Mouse (Mus musculus): Measurements from ENCODE around the gene Rsbn1l. TPM values are rescaled to one million over a fixed set of nuclear protein-coding genes. Genes with fewer than 3 reads are reported as not detected.

Rsbn1l gene
- polyA plus RNA-seq, 1 experiment from 2014 or later = 4.9 TPM

Other genes starting within 250 kb of the Rsbn1l start
- 27.6 and 31.0 TPM in 2 replicates for gene Phtf2, start 74.3 kb downstream of the Rsbn1l start, polyA plus RNA-seq (2015; fragmentation: Nextera tagmentation; extraction: Ambion mirVana)
- 61.0 and 61.4 TPM in 2 replicates for gene Tmem60, start 74.2 kb downstream of the Rsbn1l start, polyA plus RNA-seq (2015; fragmentation: Nextera tagmentation; extraction: Ambion mirVana)
- 22.5 and 23.5 TPM in 2 replicates for gene Ptpn12, start 99.5 kb upstream of the Rsbn1l start, polyA plus RNA-seq (2015; fragmentation: Nextera tagmentation; extraction: Ambion mirVana)
- gene Gsap, start 229.9 kb upstream of the Rsbn1l start, polyA plus RNA-seq (2015; fragmentation: Nextera tagmentation; extraction: Ambion mirVana) = 10.6 and 12.4 TPM in 2 replicates